ENCODE assay signal across 15 mouse cellular contexts in genomic region chr10:107905274-107906034, GRCm38 (mm10). TPM values are rescaled to one million over a fixed set of nuclear protein-coding genes. Genes with fewer than 3 reads are reported as not detected.
DNase-seq lines count a peak whose midpoint lies in the region; ATAC-seq and TF ChIP-seq lines count a peak whose summit lies in the region.
"Had no signal": no experiment of that assay in that cellular context is flagged by ENCODE, and none has a peak within 500 bp of the region (broad histone marks: within the 10 kb centered on the region; RNA-seq: fewer than 3 reads in every experiment).

No protein-coding gene starts in this region.

- no peak overlapping the region for H3K4me2 ChIP-seq in heart, embryonic 13.5 days
- no peak overlapping the region for H3K4me2 ChIP-seq in lung, embryonic 14.5 days
- H3K4me2 ChIP-seq: embryonic facial prominence, embryonic 13.5 days; liver, embryonic 15.5 days; midbrain, embryonic 12.5 days; neural tube, embryonic 12.5 days had no signal

- no peak for TF ChIP-seq CTCF in lung, embryonic 14.5 days (IDR thresholded peaks at IDR 0.05; ENCODE audit: low read depth)
- TF ChIP-seq CTCF in lung, adult 2 months (IDR thresholded peaks at IDR 0.05; ENCODE audit: insufficient read depth, low read length): no peak

- H3K9me3 ChIP-seq in heart, embryonic 13.5 days: peaks cover 10% of the 10 kb centered on the region
- H3K9me3 ChIP-seq in lung, embryonic 14.5 days (ENCODE audit: low read depth, low read length): no peaks in the 10 kb centered on the region
- H3K9me3 ChIP-seq: liver, embryonic 15.5 days had no signal

- H3K27me3 ChIP-seq in heart, embryonic 13.5 days (replicated peaks): no peaks in the 10 kb centered on the region
- H3K27me3 ChIP-seq in lung, embryonic 14.5 days (ENCODE audit: insufficient read depth, low read length): no peaks in the 10 kb centered on the region
- H3K27me3 ChIP-seq: embryonic facial prominence, embryonic 13.5 days; liver, embryonic 15.5 days; midbrain, embryonic 12.5 days; neural tube, embryonic 12.5 days had no signal

- H3K4me3 ChIP-seq in heart, embryonic 13.5 days: no peak overlapping the region
- no peak overlapping the region for H3K4me3 ChIP-seq in lung, embryonic 14.5 days (ENCODE audit: low read depth, low read length)
- no peak overlapping the region for H3K4me3 ChIP-seq in lung, adult 2 months (replicated peaks; ENCODE audit: extremely low read depth, low read depth, low read length)
- H3K4me3 ChIP-seq: embryonic facial prominence, embryonic 13.5 days; layer of hippocampus, adult 2 months; liver, embryonic 15.5 days; midbrain, embryonic 12.5 days; neural tube, embryonic 12.5 days had no signal

- H3K4me1 ChIP-seq in heart, embryonic 13.5 days: peaks cover 37% of the 10 kb centered on the region
- H3K4me1 ChIP-seq in lung, embryonic 14.5 days (ENCODE audit: insufficient read depth): peaks cover 8% of the 10 kb centered on the region
- H3K4me1 ChIP-seq in lung, adult 2 months (ENCODE audit: control insufficient read depth, insufficient read depth, low read length): no peaks in the 10 kb centered on the region; the same call in 1 of the 2 replicates
- H3K4me1 ChIP-seq: embryonic facial prominence, embryonic 13.5 days; liver, embryonic 15.5 days; midbrain, embryonic 12.5 days; neural tube, embryonic 12.5 days had no signal

- intact Hi-C loops in heart, postnatal 14 days (cut with DNase I): no loop called here

- WGBS in heart, embryonic 13.5 days: 55% methylated on average over 7 of the region's 7 CpGs
- 55% methylated on average over 7 of the region's 7 CpGs for WGBS in lung, embryonic 14.5 days
- 65% methylated on average over 7 of the region's 7 CpGs for WGBS in lung, adult 2 months

- H3K36me3 ChIP-seq in heart, embryonic 13.5 days: no peaks in the 10 kb centered on the region
- H3K36me3 ChIP-seq in lung, embryonic 14.5 days (ENCODE audit: insufficient read depth): no peaks in the 10 kb centered on the region
- H3K36me3 ChIP-seq: embryonic facial prominence, embryonic 13.5 days; liver, embryonic 15.5 days; midbrain, embryonic 12.5 days; neural tube, embryonic 12.5 days had no signal

- no peak for DNase-seq in heart, postnatal 14 days
- no peak for DNase-seq in lung, embryonic 14.5 days
- no peak for DNase-seq in lung, adult 2 months
- peak; percentile 89 for DNase-seq in adipocyte (ENCODE audit: low spot score)
- peak; percentile 42 for DNase-seq in lung, postnatal 25 days (ENCODE audit: low spot score)
- no peak for DNase-seq in layer of hippocampus, adult 8-10 months (ENCODE audit: low spot score in 2 of 2)
- DNase-seq: cerebellum, postnatal 14 days had no signal

- ATAC-seq in heart, embryonic 13.5 days (ENCODE audit: extremely low read depth, insufficient number of reproducible peaks, low FRiP score, low TSS enrichment): no peak
- 0 out of 2 replicates have a peak, but pooled peaks have one; percentile 13 for ATAC-seq in lung, embryonic 14.5 days (ENCODE audit: insufficient read depth)
- ATAC-seq: activated CD4-positive, CD25-positive, alpha-beta regulatory T cell, adult 4 months had no signal

- TF ChIP-seq POLR2A in lung, adult 2 months (IDR thresholded peaks at IDR 0.05; ENCODE audit: borderline replicate concordance, extremely low read depth, low read depth, low read length): no peak

- no peak overlapping the region for H3K9ac ChIP-seq in heart, embryonic 13.5 days
- no peak overlapping the region for H3K9ac ChIP-seq in lung, embryonic 14.5 days
- H3K9ac ChIP-seq: embryonic facial prominence, embryonic 13.5 days; liver, embryonic 15.5 days; midbrain, embryonic 12.5 days; neural tube, embryonic 12.5 days had no signal

- H3K27ac ChIP-seq in heart, embryonic 13.5 days (replicated peaks): peak overlapping the region; percentile 58; the same call in 1 of the 2 replicates
- H3K27ac ChIP-seq in lung, embryonic 14.5 days (ENCODE audit: low read depth): peak overlapping the region; percentile 25; the same call in 1 of the 2 replicates
- H3K27ac ChIP-seq: layer of hippocampus, adult 2 months; liver, embryonic 15.5 days; midbrain, embryonic 12.5 days; neural tube, embryonic 12.5 days had no signal

RNA-seq across cellular contexts. Expression of gene Otogl, which starts 6.5 kb away (rescaled TPM):
- polyA plus RNA-seq in heart, embryonic 13.5 days (2015; fragmentation: Nextera tagmentation; extraction: Ambion mirVana): 0.09 and 0.11 TPM in 2 replicates
- total RNA-seq in heart, postnatal 14 days (2021): under 1 TPM; 0.07 TPM
- 0.19 and 0.25 TPM in 2 replicates for polyA plus RNA-seq in lung, embryonic 14.5 days (2014; fragmentation: Nextera tagmentation; extraction: Ambion mirVana)
- polyA plus RNA-seq in lung, adult 2 months (2012; rRNA removed): 0.03 and 0.06 TPM in 2 replicates
- under 1 TPM; 0.25 to 0.41 (median 0.39) TPM for total RNA-seq in layer of hippocampus, adult 8-10 months (2022)
- total RNA-seq: hematopoietic stem cell, adult 5-6 weeks had no signal
- polyA plus RNA-seq: activated CD4-positive, CD25-positive, alpha-beta regulatory T cell, adult 4 months; midbrain, embryonic 12.5 days had no signal

Comparison
In these comparisons a context has a peak if more than half of its experiments do, and no peak if none do; other contexts are left out.
1. DNase-seq: peak in adipocyte (single experiment) and lung, postnatal 25 days (single experiment); none in heart, postnatal 14 days (0 of 2), lung, embryonic 14.5 days (single experiment), lung, adult 2 months (single experiment) and layer of hippocampus, adult 8-10 months (0 of 2).